Mouse (Mus musculus) kidney, embryonic 15.5 days (tissue): ENCODE results near the gene Cast. TPM values are rescaled to one million over a fixed set of nuclear protein-coding genes. Genes with fewer than 3 reads are reported as not detected.

Experiments
- polyA plus RNA-seq: library from polyadenylated mRNA; unstranded; fragments of >200 nt; fragmentation: Nextera tagmentation; extraction: Ambion mirVana; gene quantifications from 2 replicates; pipeline ENCODE4 v1.2.1, GENCODE M21; 2015

Gene Cast
- polyA plus RNA-seq, 1 experiment from 2014 or later: 30.9 TPM

Other genes starting within 250 kb of the Cast start
- 15.1 and 20.3 TPM in 2 replicates for gene Erap1, start 169.2 kb downstream of the Cast start, polyA plus RNA-seq